Mouse (Mus musculus): ENCODE data around the gene Hoxa4. TPM values are rescaled to one million over a fixed set of nuclear protein-coding genes. Genes with fewer than 3 reads are reported as not detected.

Hoxa4 gene
- polyA plus RNA-seq, 1 experiment from 2014 or later: 0.13 TPM

GRCm38 (mm10) chr6:52179690-52180089 lies 11.9 kb downstream of the Hoxa4 start:
- no peak for ATAC-seq
- Histone ChIP-seq H3K36me3 (replicated peaks; ENCODE audit: insufficient read depth, low read length) (no peaks in the 10 kb centered on the region), H3K9me3 (ENCODE audit: low read length) (no peaks in the 10 kb centered on the region), H3K27me3 (ENCODE audit: insufficient read depth, low read length) (peaks cover 57% of the 10 kb centered on the region), H3K4me3 (ENCODE audit: low read depth, low read length) (no peak overlapping the region), H3K27ac (ENCODE audit: low read depth) (no peak overlapping the region), H3K4me2 (ENCODE audit: low read depth, low read length) (peak overlapping the region; percentile 35), H3K4me1 (ENCODE audit: insufficient read depth) (peaks cover 8% of the 10 kb centered on the region; the same call in 1 of the 2 replicates), H3K9ac (replicated peaks) (0 out of 2 replicates have a peak overlapping the region, but pooled peaks have one; percentile 30)
- no peak for DNase-seq
- TF ChIP-seq EP300 (IDR thresholded peaks at IDR 0.05; ENCODE audit: low read depth): no peak
- no peak for TF ChIP-seq CTCF (IDR thresholded peaks at IDR 0.05; ENCODE audit: low read depth)
- WGBS (ENCODE audit: insufficient replicate concordance): 44% methylated on average over 10 of the region's 10 CpGs

- TF ChIP-seq CTCF (IDR thresholded peaks at IDR 0.05; ENCODE audit: low read depth): no peak
- no peak overlapping the region for H3K27ac ChIP-seq (ENCODE audit: low read depth)
These were observed 12.5 kb downstream of the Hoxa4 start for GRCm38 (mm10) chr6:52178918-52179665.

DNA sequence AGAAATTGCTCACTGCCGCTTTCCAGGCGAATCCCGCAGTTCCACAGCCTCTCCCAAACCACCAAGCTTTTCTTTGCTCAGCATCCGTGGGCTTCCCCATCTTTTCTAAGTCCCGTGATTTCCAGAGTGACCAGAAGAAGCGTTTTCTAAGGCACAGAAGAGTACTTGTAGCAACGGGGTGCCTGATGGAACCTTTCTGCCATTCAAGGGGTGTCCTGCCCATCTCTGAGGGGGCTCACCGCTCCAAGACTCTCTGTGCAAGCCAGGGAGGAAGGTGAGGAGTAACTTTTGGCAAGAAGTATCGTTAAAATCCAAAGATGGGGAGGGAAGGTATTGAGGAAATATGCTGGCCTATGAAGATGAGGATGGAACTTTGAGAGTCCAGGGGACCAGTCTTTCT lies 13.7 kb downstream of the Hoxa4 start:
- DNase-seq (no peak), ATAC-seq (no peak)
- Histone ChIP-seq H3K9me3 (ENCODE audit: low read length) (no peaks in the 10 kb centered on the region), H3K4me2 (ENCODE audit: low read depth, low read length) (peak overlapping the region; percentile 51), H3K36me3 (replicated peaks; ENCODE audit: insufficient read depth, low read length) (no peaks in the 10 kb centered on the region), H3K9ac (replicated peaks) (no peak overlapping the region), H3K27ac (ENCODE audit: low read depth) (no peak overlapping the region), H3K4me1 (ENCODE audit: insufficient read depth) (peaks cover 4% of the 10 kb centered on the region; the same call in 1 of the 2 replicates), H3K4me3 (ENCODE audit: low read depth, low read length) (no peak overlapping the region), H3K27me3 (ENCODE audit: insufficient read depth, low read length) (peaks cover 67% of the 10 kb centered on the region)
- TF ChIP-seq CTCF (IDR thresholded peaks at IDR 0.05; ENCODE audit: low read depth): no peak
- TF ChIP-seq EP300 (IDR thresholded peaks at IDR 0.05; ENCODE audit: low read depth): no peak
- WGBS (ENCODE audit: insufficient replicate concordance): 30% methylated on average over 9 of the region's 9 CpGs

More at GRCm38 (mm10) chr6:52178918-52179665, 12.5 kb downstream of the Hoxa4 start:
- ATAC-seq: no peak
- Histone ChIP-seq H3K9ac (replicated peaks) (no peak overlapping the region), H3K27me3 (ENCODE audit: insufficient read depth, low read length) (peaks cover 58% of the 10 kb centered on the region), H3K4me1 (ENCODE audit: insufficient read depth) (peaks cover 8% of the 10 kb centered on the region; the same call in 1 of the 2 replicates), H3K4me3 (ENCODE audit: low read depth, low read length) (no peak overlapping the region), H3K36me3 (replicated peaks; ENCODE audit: insufficient read depth, low read length) (no peaks in the 10 kb centered on the region), H3K9me3 (ENCODE audit: low read length) (no peaks in the 10 kb centered on the region), H3K4me2 (ENCODE audit: low read depth, low read length) (peak overlapping the region; percentile 35; the same call in 1 of the 2 replicates)
- no peak for DNase-seq
- WGBS (ENCODE audit: insufficient replicate concordance): 42% methylated on average over 4 of the region's 4 CpGs

DNA sequence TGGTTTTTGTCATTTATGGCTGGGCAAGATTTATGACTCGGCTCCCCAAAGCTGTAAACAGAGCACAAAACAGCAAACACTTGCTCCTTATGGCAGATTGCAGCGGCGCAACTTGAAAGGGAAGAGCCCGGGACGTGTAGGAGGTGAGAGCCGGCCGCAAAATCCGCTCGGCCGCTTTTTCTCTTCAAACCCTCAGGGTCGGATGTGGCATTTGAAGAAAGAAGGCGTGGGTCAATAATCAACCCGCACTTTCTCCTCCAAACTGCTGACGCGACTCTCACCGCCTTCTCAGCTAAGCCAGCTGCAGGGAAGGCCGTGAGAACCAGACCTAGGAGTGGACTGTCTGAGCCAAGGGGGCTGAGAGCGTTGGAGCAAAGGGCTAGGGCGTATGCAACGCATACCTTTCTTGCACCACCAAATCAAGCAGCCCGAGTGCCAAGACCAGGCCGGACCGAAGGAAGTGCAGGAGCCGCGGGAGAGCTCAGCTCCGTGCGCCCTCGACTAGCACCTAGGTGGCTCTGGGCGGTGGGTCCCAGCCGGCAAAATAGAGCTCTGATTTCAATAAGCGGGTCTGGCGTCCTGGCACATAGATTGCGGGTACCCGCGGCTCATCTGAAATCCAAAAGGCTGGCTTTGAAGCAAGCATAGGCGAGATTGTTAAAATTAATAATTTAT lies 14.4 kb downstream of the Hoxa4 start, which contains the start of gene 5730596B20Rik:
Gene 5730596B20Rik, plus strand, starts transcription at position 438 of the 675 bp plus-strand sequence.
- WGBS (ENCODE audit: insufficient replicate concordance): 13% methylated on average over 36 of the region's 36 CpGs
- H3K4me3 ChIP-seq (ENCODE audit: low read depth, low read length): peak within 1 kb of the TSS; percentile 41
- H3K4me2 ChIP-seq (ENCODE audit: low read depth, low read length): peak within 1 kb of the TSS; percentile 51
- H3K4me1 ChIP-seq (ENCODE audit: insufficient read depth): peaks cover 8% of the 10 kb centered on the region
- H3K9me3 ChIP-seq (ENCODE audit: low read length): no peaks in the 10 kb centered on the region
- peaks cover 73% of the 10 kb centered on the region for H3K27me3 ChIP-seq (ENCODE audit: insufficient read depth, low read length)
- DNase-seq (no peak), ATAC-seq (no peak)
- no peak within 1 kb of the TSS for H3K9ac ChIP-seq (replicated peaks)
- no peaks in the 10 kb centered on the region for H3K36me3 ChIP-seq (replicated peaks; ENCODE audit: insufficient read depth, low read length)
- H3K27ac ChIP-seq (ENCODE audit: low read depth): 0 out of 2 replicates have a peak within 1 kb of the TSS, but pooled peaks have one; percentile 16
- TF ChIP-seq EP300 (IDR thresholded peaks at IDR 0.05; ENCODE audit: low read depth) (no peak), CTCF (IDR thresholded peaks at IDR 0.05; ENCODE audit: low read depth) (no peak)

GRCm38 (mm10) chr6:52176391-52176790 lies 15.2 kb downstream of the Hoxa4 start:
- no peak for TF ChIP-seq EP300 (IDR thresholded peaks at IDR 0.05; ENCODE audit: low read depth)
- TF ChIP-seq CTCF (IDR thresholded peaks at IDR 0.05; ENCODE audit: low read depth): no peak
- whole genome bisulfite sequencing (ENCODE audit: insufficient replicate concordance): 12% methylated on average over 6 of the region's 6 CpGs
- DNase-seq (no peak), ATAC-seq (no peak)
- Histone ChIP-seq H3K9ac (replicated peaks) (no peak overlapping the region), H3K27me3 (ENCODE audit: insufficient read depth, low read length) (peaks cover 76% of the 10 kb centered on the region), H3K27ac (ENCODE audit: low read depth) (0 out of 2 replicates have a peak overlapping the region, but pooled peaks have one; percentile 16), H3K9me3 (ENCODE audit: low read length) (no peaks in the 10 kb centered on the region), H3K4me2 (ENCODE audit: low read depth, low read length) (peak overlapping the region; percentile 51), H3K36me3 (replicated peaks; ENCODE audit: insufficient read depth, low read length) (no peaks in the 10 kb centered on the region), H3K4me1 (ENCODE audit: insufficient read depth) (peaks cover 3% of the 10 kb centered on the region; the same call in 1 of the 2 replicates), H3K4me3 (ENCODE audit: low read depth, low read length) (peak overlapping the region; percentile 41)

DNA sequence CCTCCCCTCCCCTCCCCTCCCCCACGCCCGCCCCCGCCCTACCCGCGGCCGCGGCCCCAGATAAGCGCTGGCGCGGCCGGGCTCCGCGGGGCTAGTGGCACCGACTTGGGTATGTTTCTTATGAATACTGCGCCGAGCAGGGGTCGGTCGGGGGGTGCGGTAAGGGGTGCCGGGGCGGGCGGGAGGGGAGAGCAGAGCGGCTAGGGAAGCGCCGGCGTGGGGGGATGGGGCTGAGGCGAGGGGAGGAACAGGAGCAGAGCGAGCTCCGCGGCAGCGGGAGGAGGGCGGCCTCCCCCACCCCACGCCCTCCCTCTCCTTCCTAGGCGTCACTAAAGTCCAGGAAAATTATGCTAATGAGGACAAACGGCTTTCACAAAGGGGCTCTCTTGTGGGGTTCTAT lies 15.7 kb downstream of the Hoxa4 start:
- under 1% methylated on average over 16 of the region's 35 CpGs for WGBS (ENCODE audit: insufficient replicate concordance)
- Histone ChIP-seq H3K4me3 (ENCODE audit: low read depth, low read length) (peak overlapping the region; percentile 41), H3K4me1 (ENCODE audit: insufficient read depth) (peaks cover 3% of the 10 kb centered on the region; the same call in 1 of the 2 replicates), H3K36me3 (replicated peaks; ENCODE audit: insufficient read depth, low read length) (no peaks in the 10 kb centered on the region), H3K9me3 (ENCODE audit: low read length) (no peaks in the 10 kb centered on the region), H3K27ac (ENCODE audit: low read depth) (peak overlapping the region; percentile 78), H3K9ac (replicated peaks) (peak overlapping the region; percentile 30; the same call in 1 of the 2 replicates), H3K4me2 (ENCODE audit: low read depth, low read length) (peak overlapping the region; percentile 51), H3K27me3 (ENCODE audit: insufficient read depth, low read length) (peaks cover 81% of the 10 kb centered on the region)
- DNase-seq (no peak), ATAC-seq (peak; percentile 29; the same call in 1 of the 2 replicates)
- no peak for TF ChIP-seq CTCF (IDR thresholded peaks at IDR 0.05; ENCODE audit: low read depth)
- TF ChIP-seq EP300 (IDR thresholded peaks at IDR 0.05; ENCODE audit: low read depth): no peak
